Mouse (Mus musculus): Measurements from ENCODE around the gene Rps11. TPM values are rescaled to one million over a fixed set of nuclear protein-coding genes. Genes with fewer than 3 reads are reported as not detected.

The Rps11 gene
- polyA plus RNA-seq, 1 experiment from 2014 or later = 1,491 TPM

DNA sequence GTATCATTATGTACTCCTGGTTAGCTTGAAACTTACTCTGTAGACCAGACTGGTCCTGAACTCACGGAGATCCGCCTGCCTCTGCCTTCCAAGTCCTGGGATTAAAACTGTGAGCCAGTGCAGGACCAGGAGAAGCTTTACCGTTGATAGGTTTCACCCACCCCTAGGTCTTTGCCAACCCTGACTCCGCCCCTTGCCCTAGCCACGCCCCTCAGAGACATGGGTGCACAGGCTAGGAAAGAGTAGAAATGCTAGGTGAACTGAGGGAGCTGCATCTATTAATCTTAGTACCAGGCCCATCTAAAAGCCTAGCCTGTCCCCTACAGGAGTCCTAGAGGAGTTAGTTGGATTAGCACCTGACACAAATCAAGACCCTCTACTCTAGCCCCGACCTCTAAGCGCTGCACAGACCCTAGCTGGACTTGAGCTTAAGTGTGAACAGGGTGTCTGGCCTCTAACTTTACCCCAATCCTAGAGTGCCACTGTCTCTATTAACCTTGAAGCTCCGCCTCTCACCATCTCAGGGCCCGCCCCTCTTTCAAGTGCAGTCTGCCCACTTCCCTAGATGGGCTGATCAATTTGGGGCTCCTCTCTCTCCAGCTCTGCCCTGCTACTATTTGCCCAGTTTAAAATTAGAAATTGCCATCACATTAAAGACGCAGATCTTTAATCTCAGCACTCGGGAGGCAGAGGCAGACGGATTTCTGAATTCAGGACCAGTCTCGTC is 33.8 kb downstream of the Rps11 start:
- peak overlapping the region; percentile 59; the same call in 1 of the 2 replicates for H3K27ac ChIP-seq
- peak overlapping the region; percentile 54 for H3K4me3 ChIP-seq
- peaks cover 26% of the 10 kb centered on the region for H3K36me3 ChIP-seq
- H3K4me2 ChIP-seq = peak overlapping the region; percentile 82
- no peak overlapping the region; the same call in 1 of the 2 replicates for H3K9ac ChIP-seq
- 47% methylated on average over 13 of the region's 13 CpGs for WGBS (ENCODE audit: insufficient replicate concordance)
- no peaks in the 10 kb centered on the region for H3K27me3 ChIP-seq (replicated peaks)
- no peaks in the 10 kb centered on the region for H3K9me3 ChIP-seq (replicated peaks)
- 0 out of 2 replicates have a peak, but pooled peaks have one; percentile 21 for ATAC-seq
- peaks cover 59% of the 10 kb centered on the region for H3K4me1 ChIP-seq

DNA sequence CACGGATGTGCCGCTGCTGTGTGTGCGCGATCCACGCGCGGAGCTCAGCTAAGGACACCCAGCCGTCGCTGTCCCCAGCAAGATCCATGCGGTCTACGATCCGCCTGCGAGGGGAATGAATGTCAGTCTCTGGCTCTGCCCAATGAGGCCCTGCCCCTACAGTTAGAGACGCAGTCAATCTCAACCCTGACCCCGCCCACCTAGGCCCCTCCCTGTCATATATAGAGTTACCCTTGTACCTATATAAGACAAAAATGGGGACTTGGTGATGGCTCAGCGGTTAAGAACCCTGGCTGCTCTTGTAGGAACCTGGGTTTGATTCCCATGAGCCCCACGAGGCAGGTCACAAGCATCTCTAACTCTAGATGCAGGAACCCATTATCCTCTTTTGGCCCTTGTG is 35.6 kb downstream of the Rps11 start:
- no peak for ATAC-seq
- 85% methylated on average over 17 of the region's 17 CpGs for WGBS (ENCODE audit: insufficient replicate concordance)
- no peaks in the 10 kb centered on the region for H3K9me3 ChIP-seq (replicated peaks)
- no peaks in the 10 kb centered on the region for H3K27me3 ChIP-seq (replicated peaks)
- H3K4me2 ChIP-seq = no peak overlapping the region
- H3K36me3 ChIP-seq = peaks cover 32% of the 10 kb centered on the region
- H3K4me3 ChIP-seq = no peak overlapping the region
- peaks cover 44% of the 10 kb centered on the region for H3K4me1 ChIP-seq
- no peak overlapping the region for H3K27ac ChIP-seq
- H3K9ac ChIP-seq = no peak overlapping the region

DNA sequence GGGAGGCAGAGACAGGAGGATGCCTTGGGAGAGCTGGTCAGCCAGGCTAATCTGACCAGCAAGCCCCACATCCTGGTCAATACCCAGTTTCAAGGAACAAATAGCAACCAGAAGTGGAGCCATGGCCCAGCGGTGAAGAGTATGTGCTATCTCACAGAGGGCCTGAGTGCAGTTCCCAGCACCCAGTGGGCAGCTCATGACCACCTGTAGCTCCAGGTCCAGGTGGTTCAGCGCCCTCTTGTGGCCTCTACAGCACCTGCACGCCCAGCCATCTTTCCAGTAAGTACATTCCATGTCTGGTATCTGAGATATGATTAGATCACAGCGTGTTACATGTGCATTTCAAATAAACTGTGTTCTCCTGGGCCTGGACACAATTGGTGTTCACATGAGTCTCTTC is 38.2 kb downstream of the Rps11 start:
- no peaks in the 10 kb centered on the region for H3K9me3 ChIP-seq (replicated peaks)
- no peak overlapping the region for H3K4me2 ChIP-seq
- no peak overlapping the region for H3K9ac ChIP-seq
- H3K4me3 ChIP-seq = no peak overlapping the region
- H3K36me3 ChIP-seq = peaks cover 37% of the 10 kb centered on the region
- ATAC-seq = no peak
- 66% methylated on average over 4 of the region's 4 CpGs for WGBS (ENCODE audit: insufficient replicate concordance)
- H3K27ac ChIP-seq = no peak overlapping the region
- peaks cover 41% of the 10 kb centered on the region for H3K4me1 ChIP-seq
- H3K27me3 ChIP-seq (replicated peaks) = no peaks in the 10 kb centered on the region

DNA sequence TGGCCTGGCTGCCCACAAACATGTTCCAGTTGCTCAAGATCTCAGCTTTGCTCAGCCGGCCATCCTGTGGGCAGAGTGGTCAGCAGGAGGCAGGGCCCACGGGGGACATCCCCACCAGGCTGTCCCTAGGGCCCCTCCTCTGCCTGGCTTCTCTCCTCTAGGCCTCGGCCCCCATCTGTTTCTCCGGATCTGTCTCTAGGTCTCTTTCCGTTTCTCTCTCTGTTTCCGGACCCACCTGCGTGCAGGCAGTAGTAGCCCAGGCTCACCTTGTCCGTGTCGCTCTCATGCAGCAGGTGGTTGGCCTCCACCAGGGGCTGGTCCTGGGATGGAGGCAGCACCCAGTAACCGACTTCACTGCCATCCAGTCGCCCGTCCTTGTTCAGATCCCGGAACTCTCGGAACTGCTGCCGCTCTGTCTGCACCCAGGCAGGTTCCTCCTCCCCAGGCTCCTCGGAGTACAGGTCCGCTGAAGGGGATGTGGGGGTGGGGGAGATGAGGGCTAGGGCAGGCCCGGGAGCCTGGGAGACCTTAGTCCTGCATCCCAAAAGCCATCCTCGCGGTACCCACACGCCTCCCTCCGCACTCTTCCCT is 40.8 kb downstream of the Rps11 start:
- Histone ChIP-seq H3K27me3 (replicated peaks) (no peaks in the 10 kb centered on the region), H3K4me3 (peak overlapping the region; percentile 35), H3K4me2 (peak overlapping the region; percentile 64), H3K4me1 (peaks cover 28% of the 10 kb centered on the region), H3K27ac (peak overlapping the region; percentile 33), H3K36me3 (peaks cover 33% of the 10 kb centered on the region), H3K9ac (peak overlapping the region; percentile 49; the same call in 1 of the 2 replicates), H3K9me3 (replicated peaks) (no peaks in the 10 kb centered on the region)
- WGBS (ENCODE audit: insufficient replicate concordance) = 41% methylated on average over 22 of the region's 22 CpGs
- ATAC-seq = no peak

DNA sequence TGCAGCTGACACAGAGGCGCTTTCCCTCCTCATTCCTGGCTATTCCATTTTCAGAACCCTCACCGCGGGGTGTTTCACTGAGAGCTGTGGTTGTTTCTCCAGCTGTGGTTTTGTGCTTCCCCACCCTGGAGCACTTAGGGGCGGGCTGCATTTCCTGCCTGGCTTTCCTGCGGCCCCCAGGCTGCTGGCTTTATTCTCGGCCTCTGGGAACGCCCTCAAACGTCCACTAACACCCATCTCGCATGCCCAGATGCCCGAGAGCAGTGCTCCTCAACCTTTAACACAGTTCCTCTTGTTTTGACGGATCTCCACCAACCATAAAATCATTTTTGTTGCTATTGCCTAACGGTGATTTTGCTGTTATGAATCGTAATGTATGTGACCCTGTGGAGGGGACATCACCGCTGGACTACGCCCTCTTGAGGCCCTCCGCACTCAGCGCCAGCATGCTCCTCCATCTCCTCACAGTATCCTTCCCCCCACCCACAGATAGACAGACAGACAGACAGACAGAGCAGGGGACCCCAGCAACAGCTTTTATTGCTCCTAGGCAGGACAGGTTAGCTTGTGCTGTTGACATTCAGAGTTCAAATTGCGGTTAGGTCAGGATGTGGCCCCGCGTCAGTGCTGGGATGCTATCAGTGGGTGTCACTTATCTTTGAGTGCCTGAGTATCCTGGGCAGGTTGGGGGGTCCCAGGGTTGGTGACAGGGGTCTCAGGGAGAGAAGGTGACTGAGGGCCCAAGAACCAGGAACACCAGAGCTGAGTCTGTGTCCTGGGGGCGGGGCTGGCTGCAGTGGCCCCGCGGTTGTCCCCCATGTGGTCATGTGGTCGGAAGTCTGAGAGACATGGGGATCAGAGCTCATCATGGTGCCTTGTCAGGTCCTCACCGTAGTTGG is 41.6 kb downstream of the Rps11 start:
- peak overlapping the region; percentile 33 for H3K27ac ChIP-seq

DNA sequence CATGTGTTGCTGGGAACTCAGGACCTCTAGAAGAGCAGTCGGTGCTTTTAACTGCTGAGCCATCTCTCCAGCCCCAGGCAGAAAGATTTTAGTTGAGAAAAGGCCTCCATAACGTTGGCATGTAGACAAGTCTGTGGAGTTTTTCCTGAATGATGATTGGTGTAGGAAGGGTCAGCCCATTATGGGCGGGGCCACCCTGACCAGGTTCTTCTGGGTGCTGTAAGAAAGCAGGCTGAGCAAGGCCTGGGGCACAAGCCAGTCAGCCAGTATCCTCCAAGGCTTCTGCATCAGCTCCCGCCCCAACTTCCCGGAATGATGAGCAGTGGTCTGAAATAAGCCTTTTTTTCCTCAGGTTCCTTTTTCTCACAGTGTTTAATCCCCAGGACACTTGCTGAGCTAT is 43.2 kb downstream of the Rps11 start:
- no peak overlapping the region for H3K27ac ChIP-seq
- H3K36me3 ChIP-seq = peaks cover 34% of the 10 kb centered on the region
- 55% methylated on average over 5 of the region's 5 CpGs for WGBS (ENCODE audit: insufficient replicate concordance)
- H3K9me3 ChIP-seq (replicated peaks) = no peaks in the 10 kb centered on the region
- no peaks in the 10 kb centered on the region for H3K27me3 ChIP-seq (replicated peaks)
- no peak overlapping the region for H3K4me3 ChIP-seq
- peaks cover 28% of the 10 kb centered on the region for H3K4me1 ChIP-seq
- no peak for ATAC-seq
- H3K4me2 ChIP-seq = no peak overlapping the region
- H3K9ac ChIP-seq = no peak overlapping the region

More for the DNA sequence above, 41.6 kb downstream of the Rps11 start:
- Histone ChIP-seq H3K36me3 (peaks cover 32% of the 10 kb centered on the region), H3K9me3 (replicated peaks) (no peaks in the 10 kb centered on the region), H3K9ac (peak overlapping the region; percentile 49), H3K4me3 (peak overlapping the region; percentile 35), H3K4me1 (peaks cover 28% of the 10 kb centered on the region), H3K27me3 (replicated peaks) (no peaks in the 10 kb centered on the region), H3K4me2 (peak overlapping the region; percentile 64)
- 14% methylated on average over 25 of the region's 25 CpGs for WGBS (ENCODE audit: insufficient replicate concordance)
- peak; percentile 28; the same call in 1 of the 2 replicates for ATAC-seq

DNA sequence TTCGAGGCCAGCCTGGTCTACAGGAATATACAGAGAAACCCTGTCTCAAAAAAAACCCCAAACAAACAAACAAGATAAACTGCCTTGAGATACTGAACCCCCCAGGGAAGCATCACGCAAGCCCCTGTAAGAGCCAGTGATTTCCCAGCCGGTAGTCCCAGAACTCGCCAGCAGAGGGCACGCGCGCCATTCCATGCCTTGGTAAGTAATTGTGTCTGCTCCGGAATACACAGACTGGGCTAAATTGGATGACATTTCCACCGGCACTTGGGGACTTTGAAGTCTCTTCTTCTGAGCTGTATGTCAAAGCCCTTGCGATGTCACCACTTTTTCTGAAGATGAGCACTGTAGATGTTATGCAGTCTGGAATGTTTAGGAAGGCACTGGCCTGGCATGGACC is 44.4 kb downstream of the Rps11 start:
- ATAC-seq = no peak
- Histone ChIP-seq H3K9me3 (replicated peaks) (no peaks in the 10 kb centered on the region), H3K4me1 (peaks cover 35% of the 10 kb centered on the region), H3K27ac (no peak overlapping the region), H3K4me3 (no peak overlapping the region), H3K27me3 (replicated peaks) (no peaks in the 10 kb centered on the region), H3K4me2 (no peak overlapping the region), H3K36me3 (peaks cover 41% of the 10 kb centered on the region), H3K9ac (no peak overlapping the region)
- WGBS (ENCODE audit: insufficient replicate concordance) = 2% methylated on average over 10 of the region's 10 CpGs

DNA sequence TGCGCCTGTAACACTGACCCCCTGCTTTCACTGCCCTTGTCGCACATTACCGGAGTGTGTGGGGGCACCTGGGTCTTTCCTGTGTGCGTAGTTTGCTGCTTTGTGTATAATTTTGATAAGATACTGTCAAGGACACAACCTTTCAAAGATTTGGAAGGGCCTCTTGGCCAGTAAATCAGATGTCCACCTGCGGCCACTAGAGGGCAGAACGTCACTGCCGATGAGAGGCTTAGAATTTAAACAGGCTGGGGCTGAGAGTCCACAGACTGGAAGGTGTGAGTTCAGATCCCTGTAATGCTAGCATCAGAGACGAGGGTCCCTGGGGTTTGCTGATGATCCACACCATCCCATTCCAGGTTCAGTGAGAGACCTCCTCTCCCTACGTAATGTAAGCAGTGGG is 45.7 kb downstream of the Rps11 start:
- WGBS (ENCODE audit: insufficient replicate concordance) = 22% methylated on average over 9 of the region's 9 CpGs
- no peak for ATAC-seq

DNA sequence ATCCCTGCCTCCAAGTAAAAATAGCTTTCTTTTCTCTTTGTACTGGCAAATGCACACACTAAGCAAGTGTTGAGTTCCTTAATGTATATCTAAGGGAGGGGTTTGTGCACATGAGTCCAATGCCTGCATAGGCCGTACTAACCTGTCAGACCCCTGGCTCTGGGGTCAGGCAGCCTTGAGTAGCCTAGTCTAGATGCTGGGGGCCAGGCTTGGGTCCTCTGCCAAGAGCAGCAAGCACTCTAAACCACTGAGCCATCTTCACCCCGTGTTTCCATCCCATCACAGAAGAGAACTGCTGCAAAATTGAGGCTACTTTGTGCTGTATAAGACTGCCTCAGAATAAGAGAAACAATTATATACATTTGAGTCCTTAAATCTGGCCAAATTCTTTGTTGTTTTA is 46.4 kb downstream of the Rps11 start:
- WGBS (ENCODE audit: insufficient replicate concordance) = 84% methylated on average over 2 of the region's 2 CpGs
- H3K4me1 ChIP-seq = peaks cover 40% of the 10 kb centered on the region

More for the DNA sequence above, 45.7 kb downstream of the Rps11 start:
- H3K9me3 ChIP-seq (replicated peaks) = no peaks in the 10 kb centered on the region
- H3K4me2 ChIP-seq = no peak overlapping the region
- H3K36me3 ChIP-seq = peaks cover 48% of the 10 kb centered on the region
- no peak overlapping the region for H3K9ac ChIP-seq
- no peaks in the 10 kb centered on the region for H3K27me3 ChIP-seq (replicated peaks)
- no peak overlapping the region for H3K4me3 ChIP-seq
- H3K4me1 ChIP-seq = peaks cover 40% of the 10 kb centered on the region
- no peak overlapping the region for H3K27ac ChIP-seq

DNA sequence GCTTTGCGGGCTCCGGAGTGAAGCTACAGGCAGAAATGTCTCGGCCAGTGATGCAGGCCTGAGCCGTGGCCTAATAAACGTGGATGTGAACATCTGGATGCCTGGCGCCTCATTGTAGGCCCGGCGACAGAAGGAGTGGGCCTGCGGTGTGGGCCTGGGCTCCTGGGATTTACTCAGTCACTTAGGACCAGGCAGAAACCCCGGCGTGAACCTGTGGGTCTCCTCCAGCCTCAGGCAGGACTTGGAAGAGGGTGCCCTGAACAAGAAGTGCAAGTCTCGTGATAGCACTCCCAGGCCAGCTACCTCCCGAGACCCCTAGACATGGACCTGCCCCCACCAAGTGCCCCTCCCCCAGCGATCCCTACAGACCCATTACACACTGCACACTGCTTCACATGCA is 46.9 kb downstream of the Rps11 start:
- no peaks in the 10 kb centered on the region for H3K27me3 ChIP-seq (replicated peaks)
- H3K9ac ChIP-seq = no peak overlapping the region
- H3K36me3 ChIP-seq = peaks cover 51% of the 10 kb centered on the region
- H3K4me1 ChIP-seq = peaks cover 40% of the 10 kb centered on the region
- H3K9me3 ChIP-seq (replicated peaks) = no peaks in the 10 kb centered on the region
- H3K4me2 ChIP-seq = no peak overlapping the region
- no peak for ATAC-seq
- no peak overlapping the region for H3K4me3 ChIP-seq
- WGBS (ENCODE audit: insufficient replicate concordance) = 82% methylated on average over 14 of the region's 14 CpGs
- no peak overlapping the region for H3K27ac ChIP-seq

More for the DNA sequence above, 46.4 kb downstream of the Rps11 start:
- Histone ChIP-seq H3K27me3 (replicated peaks) (no peaks in the 10 kb centered on the region), H3K4me3 (no peak overlapping the region), H3K36me3 (peaks cover 48% of the 10 kb centered on the region), H3K9ac (no peak overlapping the region), H3K4me2 (no peak overlapping the region), H3K27ac (no peak overlapping the region), H3K9me3 (replicated peaks) (no peaks in the 10 kb centered on the region)
- ATAC-seq = no peak

DNA sequence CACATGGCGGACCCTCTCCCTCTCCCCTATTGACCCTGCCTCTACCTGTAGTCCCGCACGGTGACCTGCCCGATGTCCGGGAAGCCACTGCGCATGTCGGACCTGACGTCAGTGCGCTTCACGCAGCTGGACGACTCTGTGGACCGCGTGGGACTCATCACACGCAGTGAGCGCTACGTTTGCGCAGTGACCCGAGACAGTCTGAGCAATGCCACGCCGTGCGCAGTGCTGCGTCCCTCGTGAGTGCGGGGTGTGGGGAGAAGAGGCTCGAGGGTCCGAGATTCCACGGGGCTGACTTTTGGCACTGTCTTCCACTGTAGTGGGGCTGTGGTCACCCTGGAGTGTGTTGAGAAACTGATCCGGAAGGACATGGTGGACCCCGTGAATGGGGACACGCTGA is 47.7 kb downstream of the Rps11 start:
- 86% methylated on average over 30 of the region's 30 CpGs for WGBS (ENCODE audit: insufficient replicate concordance)
- Histone ChIP-seq H3K27me3 (replicated peaks) (no peaks in the 10 kb centered on the region), H3K4me3 (no peak overlapping the region), H3K27ac (no peak overlapping the region), H3K9ac (no peak overlapping the region), H3K36me3 (peaks cover 51% of the 10 kb centered on the region), H3K4me2 (no peak overlapping the region), H3K9me3 (replicated peaks) (no peaks in the 10 kb centered on the region), H3K4me1 (peaks cover 38% of the 10 kb centered on the region)
- ATAC-seq = no peak

DNA sequence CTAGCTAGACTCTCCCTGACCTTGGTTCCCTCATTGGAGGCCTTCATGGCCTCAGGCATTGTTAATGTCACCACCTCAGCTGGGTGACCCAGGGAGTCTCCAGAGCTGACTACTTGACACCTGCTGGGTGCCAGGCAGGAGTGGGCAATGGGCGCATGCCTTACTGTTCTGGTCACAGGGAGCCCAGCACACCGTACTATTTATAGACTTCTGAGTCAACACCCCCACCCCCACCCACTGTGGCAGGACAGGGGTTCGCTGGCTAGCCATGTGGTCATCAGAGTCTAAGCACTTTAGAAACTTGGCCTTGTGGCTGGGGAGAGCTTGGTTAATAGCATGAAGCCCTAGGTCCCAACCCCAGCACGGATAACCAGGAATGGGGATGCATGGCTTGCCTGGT is 48.8 kb downstream of the Rps11 start:
- Histone ChIP-seq H3K27ac (no peak overlapping the region), H3K4me3 (no peak overlapping the region), H3K4me2 (no peak overlapping the region), H3K27me3 (replicated peaks) (no peaks in the 10 kb centered on the region), H3K9me3 (replicated peaks) (no peaks in the 10 kb centered on the region), H3K9ac (no peak overlapping the region), H3K4me1 (peaks cover 32% of the 10 kb centered on the region), H3K36me3 (peaks cover 51% of the 10 kb centered on the region)
- 0 out of 2 replicates have a peak, but pooled peaks have one; percentile 7 for ATAC-seq
- WGBS (ENCODE audit: insufficient replicate concordance) = 63% methylated on average over 4 of the region's 4 CpGs

Data from liver, embryonic 12.5 days (tissue).